Mouse (Mus musculus): ENCODE data around the gene Col19a1.

DNA sequence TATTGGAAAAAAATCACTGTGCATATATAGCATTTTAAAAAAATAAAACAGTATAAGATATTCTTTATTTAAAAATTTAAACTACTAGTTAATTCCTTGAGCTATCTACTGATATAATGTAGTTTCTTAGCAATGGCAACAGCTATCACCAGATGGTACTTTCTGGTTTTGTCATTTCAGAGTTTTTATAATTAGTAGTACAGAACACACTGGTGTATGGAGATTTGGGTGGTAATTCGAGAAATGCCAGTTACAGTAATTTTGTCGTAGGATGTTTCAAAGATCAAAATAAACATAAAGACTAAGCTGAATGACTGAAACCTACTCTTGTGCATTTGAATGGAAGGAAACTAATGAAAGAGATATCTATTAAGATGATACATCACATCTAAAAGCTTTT is 129.3 kb downstream of the Col19a1 start:
- TF ChIP-seq POLR2A (IDR thresholded peaks at IDR 0.05; ENCODE audit: low read depth, low read length) (no peak), CTCF (IDR thresholded peaks at IDR 0.05; ENCODE audit: borderline replicate concordance, insufficient read depth, low read length) (no peak)

Measured in embryonic fibroblast, embryonic 13.5 days (primary cell).